Mouse (Mus musculus): Measurements from ENCODE around the gene Fam131b. TPM values are rescaled to one million over a fixed set of nuclear protein-coding genes. Genes with fewer than 3 reads are reported as not detected.

The Fam131b gene
- polyA plus RNA-seq, 1 experiment from 2014 or later: 0.85 TPM

GRCm38 (mm10) chr6:42359364-42360147, 35.1 kb upstream of the Fam131b start:
- DNase-seq (ENCODE audit: low spot score): no peak
- 82% methylated on average over 9 of the region's 9 CpGs for WGBS
- no peaks in the 10 kb centered on the region for H3K9me3 ChIP-seq (ENCODE audit: control insufficient read depth, low read length)
- H3K36me3 ChIP-seq (ENCODE audit: control insufficient read depth, insufficient read depth, low read length): peaks cover 15% of the 10 kb centered on the region
- H3K9ac ChIP-seq (ENCODE audit: low read length): no peak overlapping the region
- no peaks in the 10 kb centered on the region for H3K4me1 ChIP-seq (ENCODE audit: control insufficient read depth, insufficient read depth, low read length)
- no peak overlapping the region for H3K27ac ChIP-seq (replicated peaks; ENCODE audit: low read depth, low read length)
- H3K27me3 ChIP-seq (ENCODE audit: control insufficient read depth, insufficient read depth, low read length): no peaks in the 10 kb centered on the region
- no peak for ATAC-seq (ENCODE audit: insufficient number of reproducible peaks, low FRiP score, low TSS enrichment, low read depth)
- no peak overlapping the region for H3K4me3 ChIP-seq (ENCODE audit: low read depth, low read length)
- no peak overlapping the region for H3K4me2 ChIP-seq (ENCODE audit: low read depth, severe bottlenecking)

DNA sequence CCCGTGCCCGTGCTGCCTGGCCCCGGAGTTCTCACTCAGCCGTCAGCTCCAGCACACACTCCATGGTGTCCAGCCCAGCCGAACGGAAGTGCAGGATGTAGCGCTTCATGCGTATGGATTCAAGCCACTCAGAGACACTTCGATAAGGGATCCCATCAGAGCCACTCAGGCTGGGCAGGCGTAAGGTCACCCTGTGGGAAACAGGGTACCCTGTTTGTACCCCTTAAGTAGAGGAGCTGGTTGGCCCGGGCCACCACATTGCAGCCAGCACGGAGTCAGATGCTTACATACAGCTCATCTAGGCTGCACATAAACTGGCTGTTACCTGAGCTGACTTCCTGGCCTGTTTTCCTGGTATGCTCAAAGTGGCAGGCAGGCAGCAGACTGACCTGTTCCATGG, 34.5 kb upstream of the Fam131b start:
- DNase-seq (ENCODE audit: low spot score) (no peak), ATAC-seq (ENCODE audit: insufficient number of reproducible peaks, low FRiP score, low TSS enrichment, low read depth) (no peak)
- Histone ChIP-seq H3K27ac (replicated peaks; ENCODE audit: low read depth, low read length) (no peak overlapping the region), H3K4me2 (ENCODE audit: low read depth, severe bottlenecking) (no peak overlapping the region), H3K36me3 (ENCODE audit: control insufficient read depth, insufficient read depth, low read length) (peaks cover 15% of the 10 kb centered on the region), H3K27me3 (ENCODE audit: control insufficient read depth, insufficient read depth, low read length) (no peaks in the 10 kb centered on the region), H3K4me3 (ENCODE audit: low read depth, low read length) (no peak overlapping the region), H3K4me1 (ENCODE audit: control insufficient read depth, insufficient read depth, low read length) (no peaks in the 10 kb centered on the region), H3K9me3 (ENCODE audit: control insufficient read depth, low read length) (no peaks in the 10 kb centered on the region), H3K9ac (ENCODE audit: low read length) (no peak overlapping the region)
- WGBS: 93% methylated on average over 12 of the region's 12 CpGs

- H3K9me3 ChIP-seq (ENCODE audit: control insufficient read depth, low read length): no peaks in the 10 kb centered on the region
- no peak overlapping the region for H3K27ac ChIP-seq (replicated peaks; ENCODE audit: low read depth, low read length)
- H3K4me2 ChIP-seq (ENCODE audit: low read depth, severe bottlenecking): no peak overlapping the region
- H3K4me1 ChIP-seq (ENCODE audit: control insufficient read depth, insufficient read depth, low read length): no peaks in the 10 kb centered on the region
- DNase-seq (ENCODE audit: low spot score) (no peak), ATAC-seq (ENCODE audit: insufficient number of reproducible peaks, low FRiP score, low TSS enrichment, low read depth) (no peak)
- peaks cover 15% of the 10 kb centered on the region for H3K36me3 ChIP-seq (ENCODE audit: control insufficient read depth, insufficient read depth, low read length)
- WGBS: 53% methylated on average over 6 of the region's 6 CpGs
- no peak overlapping the region for H3K4me3 ChIP-seq (ENCODE audit: low read depth, low read length)
- H3K27me3 ChIP-seq (ENCODE audit: control insufficient read depth, insufficient read depth, low read length): no peaks in the 10 kb centered on the region
- no peak overlapping the region for H3K9ac ChIP-seq (ENCODE audit: low read length)
These were observed 33.5 kb upstream of the Fam131b start for GRCm38 (mm10) chr6:42357901-42358300.

DNA sequence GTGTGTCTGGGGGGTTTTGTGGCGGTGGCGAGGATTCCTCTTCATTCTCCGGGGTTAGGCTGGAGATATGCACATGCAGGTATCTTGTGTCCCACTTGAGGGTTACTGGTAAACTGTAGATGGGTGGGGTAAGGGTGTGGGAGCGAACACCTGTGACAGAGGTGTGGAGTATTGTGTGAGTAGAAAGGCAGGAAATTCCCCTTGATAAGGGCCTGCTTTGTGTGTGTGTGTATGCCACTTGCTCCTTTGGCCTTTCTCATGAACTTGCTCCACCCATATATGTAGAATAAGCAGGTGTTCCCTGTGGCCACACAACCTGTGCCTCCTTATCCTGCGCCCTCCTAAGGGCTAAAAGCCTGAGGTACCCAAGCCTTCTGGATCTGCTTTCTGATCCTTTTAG, 32.5 kb upstream of the Fam131b start:
- ATAC-seq (ENCODE audit: insufficient number of reproducible peaks, low FRiP score, low TSS enrichment, low read depth): no peak
- H3K27ac ChIP-seq (replicated peaks; ENCODE audit: low read depth, low read length): no peak overlapping the region
- no peak for DNase-seq (ENCODE audit: low spot score)
- H3K4me2 ChIP-seq (ENCODE audit: low read depth, severe bottlenecking): no peak overlapping the region
- H3K36me3 ChIP-seq (ENCODE audit: control insufficient read depth, insufficient read depth, low read length): peaks cover 15% of the 10 kb centered on the region
- H3K27me3 ChIP-seq (ENCODE audit: control insufficient read depth, insufficient read depth, low read length): no peaks in the 10 kb centered on the region
- H3K9me3 ChIP-seq (ENCODE audit: control insufficient read depth, low read length): no peaks in the 10 kb centered on the region
- 0 out of 2 replicates have a peak, but pooled peaks cover 3% of the 10 kb centered on the region for H3K4me1 ChIP-seq (ENCODE audit: control insufficient read depth, insufficient read depth, low read length)
- no peak overlapping the region for H3K9ac ChIP-seq (ENCODE audit: low read length)
- WGBS: 94% methylated on average over 5 of the region's 5 CpGs
- H3K4me3 ChIP-seq (ENCODE audit: low read depth, low read length): no peak overlapping the region

- DNase-seq (ENCODE audit: low spot score): no peak
- Histone ChIP-seq H3K9ac (ENCODE audit: low read length) (no peak overlapping the region), H3K27me3 (ENCODE audit: control insufficient read depth, insufficient read depth, low read length) (no peaks in the 10 kb centered on the region), H3K9me3 (ENCODE audit: control insufficient read depth, low read length) (no peaks in the 10 kb centered on the region), H3K4me3 (ENCODE audit: low read depth, low read length) (no peak overlapping the region), H3K4me2 (ENCODE audit: low read depth, severe bottlenecking) (no peak overlapping the region), H3K4me1 (ENCODE audit: control insufficient read depth, insufficient read depth, low read length) (peaks cover 12% of the 10 kb centered on the region), H3K27ac (replicated peaks; ENCODE audit: low read depth, low read length) (no peak overlapping the region), H3K36me3 (ENCODE audit: control insufficient read depth, insufficient read depth, low read length) (peaks cover 15% of the 10 kb centered on the region)
- 91% methylated on average over 13 of the region's 13 CpGs for WGBS
- no peak for ATAC-seq (ENCODE audit: insufficient number of reproducible peaks, low FRiP score, low TSS enrichment, low read depth)
These were observed 31.6 kb upstream of the Fam131b start for GRCm38 (mm10) chr6:42355794-42356600.

DNA sequence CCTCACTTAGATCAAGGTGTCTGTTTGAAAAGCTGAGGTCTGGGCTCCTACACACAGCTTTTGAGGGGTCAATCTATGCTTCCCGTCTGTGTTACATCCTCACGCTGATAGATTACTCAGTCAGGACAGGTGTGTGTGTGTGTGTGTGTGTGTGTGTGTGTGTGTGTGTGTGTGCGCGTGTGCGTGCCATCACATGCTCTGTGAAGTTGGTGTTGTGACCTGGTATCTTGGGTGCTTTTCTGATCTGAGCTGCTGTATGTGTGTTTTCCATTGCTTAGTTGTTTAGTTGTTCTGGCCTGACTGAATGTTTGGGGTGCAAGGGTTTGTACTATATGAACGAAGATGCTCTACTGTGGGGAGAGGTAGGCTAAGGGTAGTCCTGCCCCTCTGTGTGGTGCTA, 30.9 kb upstream of the Fam131b start:
- Histone ChIP-seq H3K27me3 (ENCODE audit: control insufficient read depth, insufficient read depth, low read length) (no peaks in the 10 kb centered on the region), H3K9ac (ENCODE audit: low read length) (no peak overlapping the region), H3K9me3 (ENCODE audit: control insufficient read depth, low read length) (no peaks in the 10 kb centered on the region), H3K4me2 (ENCODE audit: low read depth, severe bottlenecking) (no peak overlapping the region), H3K36me3 (ENCODE audit: control insufficient read depth, insufficient read depth, low read length) (peaks cover 15% of the 10 kb centered on the region), H3K27ac (replicated peaks; ENCODE audit: low read depth, low read length) (no peak overlapping the region), H3K4me3 (ENCODE audit: low read depth, low read length) (no peak overlapping the region), H3K4me1 (ENCODE audit: control insufficient read depth, insufficient read depth, low read length) (peaks cover 15% of the 10 kb centered on the region)
- ATAC-seq (ENCODE audit: insufficient number of reproducible peaks, low FRiP score, low TSS enrichment, low read depth): no peak
- DNase-seq (ENCODE audit: low spot score): no peak
- 92% methylated on average over 6 of the region's 6 CpGs for WGBS

GRCm38 (mm10) chr6:42354076-42355019, 29.9 kb upstream of the Fam131b start:
- no peak for DNase-seq (ENCODE audit: low spot score)
- H3K4me1 ChIP-seq (ENCODE audit: control insufficient read depth, insufficient read depth, low read length): peaks cover 15% of the 10 kb centered on the region
- no peak overlapping the region for H3K9ac ChIP-seq (ENCODE audit: low read length)
- WGBS: 80% methylated on average over 11 of the region's 11 CpGs
- peaks cover 15% of the 10 kb centered on the region for H3K36me3 ChIP-seq (ENCODE audit: control insufficient read depth, insufficient read depth, low read length)
- H3K9me3 ChIP-seq (ENCODE audit: control insufficient read depth, low read length): no peaks in the 10 kb centered on the region
- no peak for ATAC-seq (ENCODE audit: insufficient number of reproducible peaks, low FRiP score, low TSS enrichment, low read depth)
- no peaks in the 10 kb centered on the region for H3K27me3 ChIP-seq (ENCODE audit: control insufficient read depth, insufficient read depth, low read length)
- no peak overlapping the region for H3K4me2 ChIP-seq (ENCODE audit: low read depth, severe bottlenecking)
- H3K27ac ChIP-seq (replicated peaks; ENCODE audit: low read depth, low read length): no peak overlapping the region
- no peak overlapping the region for H3K4me3 ChIP-seq (ENCODE audit: low read depth, low read length)

GRCm38 (mm10) chr6:42353180-42353579, 28.7 kb upstream of the Fam131b start:
- H3K9me3 ChIP-seq (ENCODE audit: control insufficient read depth, low read length): no peaks in the 10 kb centered on the region
- peaks cover 15% of the 10 kb centered on the region for H3K4me1 ChIP-seq (ENCODE audit: control insufficient read depth, insufficient read depth, low read length)
- WGBS: 89% methylated on average over 8 of the region's 8 CpGs
- DNase-seq (ENCODE audit: low spot score): no peak
- ATAC-seq (ENCODE audit: insufficient number of reproducible peaks, low FRiP score, low TSS enrichment, low read depth): no peak
- H3K27ac ChIP-seq (replicated peaks; ENCODE audit: low read depth, low read length): no peak overlapping the region
- H3K4me2 ChIP-seq (ENCODE audit: low read depth, severe bottlenecking): no peak overlapping the region
- H3K4me3 ChIP-seq (ENCODE audit: low read depth, low read length): no peak overlapping the region
- no peak overlapping the region for H3K9ac ChIP-seq (ENCODE audit: low read length)
- H3K27me3 ChIP-seq (ENCODE audit: control insufficient read depth, insufficient read depth, low read length): no peaks in the 10 kb centered on the region
- H3K36me3 ChIP-seq (ENCODE audit: control insufficient read depth, insufficient read depth, low read length): peaks cover 12% of the 10 kb centered on the region
